In the genomic region with DNA sequence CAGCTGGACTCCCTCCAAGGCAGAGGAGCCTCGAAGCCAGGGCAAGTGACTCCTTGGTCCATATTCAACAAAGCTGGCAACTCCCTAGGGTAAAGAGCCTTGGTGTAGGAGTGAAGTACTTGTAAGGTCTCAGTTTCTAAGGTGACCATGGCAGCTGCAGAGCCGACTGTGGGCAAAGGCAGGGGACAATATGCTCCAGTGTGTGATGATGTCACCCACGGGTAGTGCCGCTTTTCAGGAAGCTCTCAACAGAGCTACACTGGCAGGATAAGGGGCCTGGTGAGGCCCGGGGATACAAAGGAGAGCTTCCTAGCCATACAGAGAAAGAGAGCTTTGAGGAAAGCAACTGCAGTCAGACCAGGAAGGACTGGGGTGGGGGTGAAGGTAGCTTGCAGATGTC, we compare ENCODE assay signal across 18 mouse cellular contexts.
A peak's percentile ranks its signal among the peaks of the same experiment; 100 is the strongest.
DNase-seq lines count a peak whose midpoint lies in the region; ATAC-seq lines count a peak whose summit lies in the region.
"Had no signal": no experiment of that assay in that cellular context is flagged by ENCODE, and none has a peak within 500 bp of the region (broad histone marks: within the 10 kb centered on the region; RNA-seq: fewer than 3 reads in every experiment).

No protein-coding gene starts in this region.

- peaks cover 92% of the 10 kb centered on the region for H3K4me1 ChIP-seq in forebrain, embryonic 13.5 days
- peaks cover 45% of the 10 kb centered on the region for H3K4me1 ChIP-seq in hindbrain, embryonic 15.5 days (replicated peaks)
- peaks cover 87% of the 10 kb centered on the region for H3K4me1 ChIP-seq in midbrain, embryonic 16.5 days (ENCODE audit: control insufficient read depth, insufficient read depth, low read length)

- H3K9ac ChIP-seq in forebrain, embryonic 13.5 days = 0 out of 2 replicates have a peak overlapping the region, but pooled peaks have one; percentile 41
- H3K9ac ChIP-seq in hindbrain, embryonic 15.5 days = no peak overlapping the region
- H3K9ac ChIP-seq in midbrain, embryonic 16.5 days (ENCODE audit: low read depth, low read length) = peak overlapping the region; percentile 48; the same call in 1 of the 2 replicates
- H3K9ac ChIP-seq: limb, embryonic 13.5 days had no signal

- H3K4me3 ChIP-seq in forebrain, embryonic 13.5 days = no peak overlapping the region
- H3K4me3 ChIP-seq in hindbrain, embryonic 15.5 days = no peak overlapping the region
- no peak overlapping the region for H3K4me3 ChIP-seq in midbrain, embryonic 16.5 days (ENCODE audit: low read depth, low read length)
- H3K4me3 ChIP-seq: heart, adult 2 months; limb, embryonic 13.5 days had no signal

- 20% methylated on average over 5 of the region's 5 CpGs for WGBS in forebrain, embryonic 13.5 days
- 30% methylated on average over 5 of the region's 5 CpGs for WGBS in hindbrain, embryonic 15.5 days
- 19% methylated on average over 5 of the region's 5 CpGs for WGBS in midbrain, embryonic 16.5 days

- H3K27me3 ChIP-seq in forebrain, embryonic 13.5 days = peaks cover 76% of the 10 kb centered on the region
- H3K27me3 ChIP-seq in hindbrain, embryonic 15.5 days = no peaks in the 10 kb centered on the region
- no peaks in the 10 kb centered on the region for H3K27me3 ChIP-seq in midbrain, embryonic 16.5 days (ENCODE audit: control insufficient read depth, insufficient read depth, low read depth, low read length)

- H3K9me3 ChIP-seq in forebrain, embryonic 13.5 days (replicated peaks) = no peaks in the 10 kb centered on the region
- H3K9me3 ChIP-seq in hindbrain, embryonic 15.5 days = no peaks in the 10 kb centered on the region
- no peaks in the 10 kb centered on the region for H3K9me3 ChIP-seq in midbrain, embryonic 16.5 days (replicated peaks; ENCODE audit: control insufficient read depth, low read length, poor library complexity, severe bottlenecking)
- H3K9me3 ChIP-seq: limb, embryonic 13.5 days had no signal

- intact Hi-C loops in left cerebral cortex, postnatal 25 days (cut with DNase I) = no loop called here

- peaks cover 8% of the 10 kb centered on the region; the same call in 1 of the 2 replicates for H3K36me3 ChIP-seq in forebrain, embryonic 13.5 days (ENCODE audit: poor library complexity, severe bottlenecking)
- H3K36me3 ChIP-seq in hindbrain, embryonic 15.5 days = no peaks in the 10 kb centered on the region
- no peaks in the 10 kb centered on the region for H3K36me3 ChIP-seq in midbrain, embryonic 16.5 days (ENCODE audit: control insufficient read depth, insufficient read depth, low read length)
- H3K36me3 ChIP-seq: limb, embryonic 13.5 days had no signal

- H3K27ac ChIP-seq in forebrain, embryonic 13.5 days = peak overlapping the region; percentile 59
- H3K27ac ChIP-seq in hindbrain, embryonic 15.5 days (replicated peaks) = no peak overlapping the region
- H3K27ac ChIP-seq in midbrain, embryonic 16.5 days (ENCODE audit: low read length) = peak overlapping the region; percentile 69
- H3K27ac ChIP-seq: heart, adult 2 months; limb, embryonic 13.5 days had no signal

- H3K4me2 ChIP-seq in forebrain, embryonic 13.5 days = peak overlapping the region; percentile 12
- H3K4me2 ChIP-seq in hindbrain, embryonic 15.5 days = no peak overlapping the region
- peak overlapping the region; percentile 4; the same call in 1 of the 2 replicates for H3K4me2 ChIP-seq in midbrain, embryonic 16.5 days (ENCODE audit: low read length)
- H3K4me2 ChIP-seq: limb, embryonic 13.5 days had no signal

- no peak for ATAC-seq in forebrain, embryonic 13.5 days
- 0 out of 2 replicates have a peak, but pooled peaks have one; percentile 27 for ATAC-seq in hindbrain, embryonic 15.5 days (ENCODE audit: low FRiP score, low read depth)
- ATAC-seq in midbrain, embryonic 16.5 days = 0 out of 2 replicates have a peak, but pooled peaks have one; percentile 8
- ATAC-seq: CD4-positive, CD25-positive, alpha-beta regulatory T cell, adult 4 months; intestine, postnatal 0 days had no signal

- DNase-seq in retina, postnatal 1 day = peak; percentile 43
- no peak for DNase-seq in retina, embryonic 14.5 days (ENCODE audit: low spot score)
- no peak for DNase-seq in ovary, postnatal 10 days (ENCODE audit: low spot score)
- no peak for DNase-seq in right cerebral cortex, adult 18-20 months
- DNase-seq in left cerebral cortex, postnatal 25 days (ENCODE audit: low spot score in 2 of 2) = no peak
- DNase-seq: adrenal gland, postnatal 36 days; cerebellum, adult 11 months; heart, adult 2 months; heart, postnatal 10 days; kidney, postnatal 14 days; layer of hippocampus, postnatal 36 days; lung, adult 2 months had no signal
